Mouse (Mus musculus): Measurements from ENCODE around the gene Glrx5. TPM values are rescaled to one million over a fixed set of nuclear protein-coding genes. Genes with fewer than 3 reads are reported as not detected.

Gene Glrx5
- polyA plus RNA-seq, 1 experiment from 2014 or later = 154 TPM

- H3K4me1 ChIP-seq (ENCODE audit: control insufficient read depth, insufficient read depth, low read length) = no peaks in the 10 kb centered on the region
- H3K27me3 ChIP-seq (ENCODE audit: control insufficient read depth, insufficient read depth, low read depth, low read length) = peaks cover 3% of the 10 kb centered on the region; the same call in 1 of the 2 replicates
- ATAC-seq = no peak
- no peak overlapping the region for H3K9ac ChIP-seq (ENCODE audit: low read depth, low read length)
- no peaks in the 10 kb centered on the region for H3K9me3 ChIP-seq (replicated peaks; ENCODE audit: control insufficient read depth, low read length, poor library complexity, severe bottlenecking)
- no peak overlapping the region for H3K4me3 ChIP-seq (ENCODE audit: low read depth, low read length)
- H3K27ac ChIP-seq (ENCODE audit: low read length) = no peak overlapping the region
- H3K36me3 ChIP-seq (ENCODE audit: control insufficient read depth, insufficient read depth, low read length) = no peaks in the 10 kb centered on the region
- 67% methylated on average over 10 of the region's 10 CpGs for WGBS
- no peak overlapping the region for H3K4me2 ChIP-seq (ENCODE audit: low read length)
Measured at GRCm38 (mm10) chr12:105002340-105003132, 30.0 kb upstream of the Glrx5 start.

GRCm38 (mm10) chr12:105003158-105003557 is 29.3 kb upstream of the Glrx5 start:
- ATAC-seq = no peak
- Histone ChIP-seq H3K9me3 (replicated peaks; ENCODE audit: control insufficient read depth, low read length, poor library complexity, severe bottlenecking) (no peaks in the 10 kb centered on the region), H3K27me3 (ENCODE audit: control insufficient read depth, insufficient read depth, low read depth, low read length) (peaks cover 10% of the 10 kb centered on the region), H3K4me2 (ENCODE audit: low read length) (no peak overlapping the region), H3K4me3 (ENCODE audit: low read depth, low read length) (no peak overlapping the region), H3K36me3 (ENCODE audit: control insufficient read depth, insufficient read depth, low read length) (no peaks in the 10 kb centered on the region), H3K9ac (ENCODE audit: low read depth, low read length) (no peak overlapping the region), H3K4me1 (ENCODE audit: control insufficient read depth, insufficient read depth, low read length) (no peaks in the 10 kb centered on the region), H3K27ac (ENCODE audit: low read length) (no peak overlapping the region)
- WGBS = 49% methylated on average over 9 of the region's 9 CpGs

GRCm38 (mm10) chr12:105003715-105004114 is 28.8 kb upstream of the Glrx5 start:
- no peak for ATAC-seq
- WGBS = 77% methylated on average over 3 of the region's 3 CpGs

GRCm38 (mm10) chr12:105004956-105005714 is 27.4 kb upstream of the Glrx5 start:
- Histone ChIP-seq H3K4me3 (ENCODE audit: low read depth, low read length) (no peak overlapping the region), H3K4me1 (ENCODE audit: control insufficient read depth, insufficient read depth, low read length) (peaks cover 10% of the 10 kb centered on the region), H3K27ac (ENCODE audit: low read length) (no peak overlapping the region), H3K4me2 (ENCODE audit: low read length) (no peak overlapping the region), H3K9me3 (replicated peaks; ENCODE audit: control insufficient read depth, low read length, poor library complexity, severe bottlenecking) (no peaks in the 10 kb centered on the region), H3K9ac (ENCODE audit: low read depth, low read length) (no peak overlapping the region), H3K27me3 (ENCODE audit: control insufficient read depth, insufficient read depth, low read depth, low read length) (peaks cover 24% of the 10 kb centered on the region), H3K36me3 (ENCODE audit: control insufficient read depth, insufficient read depth, low read length) (no peaks in the 10 kb centered on the region)
- no peak for ATAC-seq
- 88% methylated on average over 22 of the region's 22 CpGs for WGBS

More at GRCm38 (mm10) chr12:105003715-105004114, 28.8 kb upstream of the Glrx5 start:
- no peaks in the 10 kb centered on the region; the same call in 1 of the 2 replicates for H3K4me1 ChIP-seq (ENCODE audit: control insufficient read depth, insufficient read depth, low read length)
- H3K36me3 ChIP-seq (ENCODE audit: control insufficient read depth, insufficient read depth, low read length) = no peaks in the 10 kb centered on the region
- H3K4me2 ChIP-seq (ENCODE audit: low read length) = no peak overlapping the region
- no peak overlapping the region for H3K9ac ChIP-seq (ENCODE audit: low read depth, low read length)
- H3K9me3 ChIP-seq (replicated peaks; ENCODE audit: control insufficient read depth, low read length, poor library complexity, severe bottlenecking) = no peaks in the 10 kb centered on the region
- H3K27me3 ChIP-seq (ENCODE audit: control insufficient read depth, insufficient read depth, low read depth, low read length) = peaks cover 15% of the 10 kb centered on the region
- no peak overlapping the region for H3K4me3 ChIP-seq (ENCODE audit: low read depth, low read length)
- H3K27ac ChIP-seq (ENCODE audit: low read length) = no peak overlapping the region

GRCm38 (mm10) chr12:105005715-105005972 is 26.8 kb upstream of the Glrx5 start:
- Histone ChIP-seq H3K4me2 (ENCODE audit: low read length) (no peak overlapping the region), H3K4me3 (ENCODE audit: low read depth, low read length) (no peak overlapping the region), H3K27ac (ENCODE audit: low read length) (no peak overlapping the region), H3K4me1 (ENCODE audit: control insufficient read depth, insufficient read depth, low read length) (peaks cover 11% of the 10 kb centered on the region), H3K9ac (ENCODE audit: low read depth, low read length) (no peak overlapping the region), H3K9me3 (replicated peaks; ENCODE audit: control insufficient read depth, low read length, poor library complexity, severe bottlenecking) (no peaks in the 10 kb centered on the region), H3K36me3 (ENCODE audit: control insufficient read depth, insufficient read depth, low read length) (no peaks in the 10 kb centered on the region), H3K27me3 (ENCODE audit: control insufficient read depth, insufficient read depth, low read depth, low read length) (peaks cover 27% of the 10 kb centered on the region)
- no peak for ATAC-seq
- 69% methylated on average over 2 of the region's 2 CpGs for WGBS

GRCm38 (mm10) chr12:105008150-105008549 is 24.3 kb upstream of the Glrx5 start:
- Histone ChIP-seq H3K4me3 (ENCODE audit: low read depth, low read length) (no peak overlapping the region), H3K27ac (ENCODE audit: low read length) (no peak overlapping the region), H3K9me3 (replicated peaks; ENCODE audit: control insufficient read depth, low read length, poor library complexity, severe bottlenecking) (no peaks in the 10 kb centered on the region), H3K4me1 (ENCODE audit: control insufficient read depth, insufficient read depth, low read length) (peaks cover 11% of the 10 kb centered on the region), H3K4me2 (ENCODE audit: low read length) (no peak overlapping the region), H3K9ac (ENCODE audit: low read depth, low read length) (no peak overlapping the region), H3K36me3 (ENCODE audit: control insufficient read depth, insufficient read depth, low read length) (no peaks in the 10 kb centered on the region), H3K27me3 (ENCODE audit: control insufficient read depth, insufficient read depth, low read depth, low read length) (peaks cover 34% of the 10 kb centered on the region)
- WGBS = 76% methylated on average over 2 of the region's 2 CpGs
- no peak for ATAC-seq

GRCm38 (mm10) chr12:105008752-105009178 is 23.7 kb upstream of the Glrx5 start:
- peak; percentile 67; the same call in 1 of the 2 replicates for ATAC-seq
- H3K4me2 ChIP-seq (ENCODE audit: low read length) = peak overlapping the region; percentile 97
- no peak overlapping the region for H3K27ac ChIP-seq (ENCODE audit: low read length)
- under 1% methylated on average over 13 of the region's 13 CpGs for WGBS
- no peak overlapping the region for H3K9ac ChIP-seq (ENCODE audit: low read depth, low read length)
- no peak overlapping the region for H3K4me3 ChIP-seq (ENCODE audit: low read depth, low read length)
- no peaks in the 10 kb centered on the region for H3K36me3 ChIP-seq (ENCODE audit: control insufficient read depth, insufficient read depth, low read length)
- H3K9me3 ChIP-seq (replicated peaks; ENCODE audit: control insufficient read depth, low read length, poor library complexity, severe bottlenecking) = no peaks in the 10 kb centered on the region
- H3K27me3 ChIP-seq (ENCODE audit: control insufficient read depth, insufficient read depth, low read depth, low read length) = peaks cover 34% of the 10 kb centered on the region
- H3K4me1 ChIP-seq (ENCODE audit: control insufficient read depth, insufficient read depth, low read length) = peaks cover 11% of the 10 kb centered on the region

- peak within 1 kb of the TSS; percentile 97 for H3K4me2 ChIP-seq (ENCODE audit: low read length)
- peak within 1 kb of the TSS; percentile 61 for H3K4me3 ChIP-seq (ENCODE audit: low read depth, low read length)
- peak within 1 kb of the TSS; percentile 68 for H3K9ac ChIP-seq (ENCODE audit: low read depth, low read length)
- H3K27ac ChIP-seq (ENCODE audit: low read length) = no peak within 1 kb of the TSS
- no peaks in the 10 kb centered on the region for H3K9me3 ChIP-seq (replicated peaks; ENCODE audit: control insufficient read depth, low read length, poor library complexity, severe bottlenecking)
- no peaks in the 10 kb centered on the region for H3K36me3 ChIP-seq (ENCODE audit: control insufficient read depth, insufficient read depth, low read length)
- peaks cover 34% of the 10 kb centered on the region for H3K27me3 ChIP-seq (ENCODE audit: control insufficient read depth, insufficient read depth, low read depth, low read length)
- WGBS = under 1% methylated on average over 35 of the region's 66 CpGs
- ATAC-seq = peak; percentile 37
- peaks cover 11% of the 10 kb centered on the region for H3K4me1 ChIP-seq (ENCODE audit: control insufficient read depth, insufficient read depth, low read length)
Measured at GRCm38 (mm10) chr12:105009370-105010212, 22.9 kb upstream of the Glrx5 start, which contains the start of gene Syne3. Syne3 (minus strand) TSS chr12:105009809.

All from midbrain, embryonic 16.5 days (tissue).